Mouse (Mus musculus): ENCODE measurements at regions not wholly inside any gene's neighbourhood (a gene's known extent, or its start where the extent isn't known, plus 50 kb on each side); places are given as distances from the start of the nearest gene placed in this dataset.

- H3K9me3 ChIP-seq (ENCODE audit: control insufficient read depth, low read length): no peaks in the 10 kb centered on the region
- H3K9ac ChIP-seq (ENCODE audit: low read depth, low read length): no peak overlapping the region
- WGBS: 85% methylated on average over 7 of the region's 7 CpGs
- ATAC-seq (ENCODE audit: low read depth) (no peak), DNase-seq (ENCODE audit: low spot score) (no peak)
- H3K27me3 ChIP-seq (replicated peaks; ENCODE audit: control insufficient read depth, insufficient read depth, low read length): no peaks in the 10 kb centered on the region
- no peak overlapping the region for H3K4me2 ChIP-seq (ENCODE audit: low read depth, low read length)
- no peak overlapping the region for H3K4me3 ChIP-seq (ENCODE audit: low read depth, low read length)
- H3K36me3 ChIP-seq (ENCODE audit: control insufficient read depth, insufficient read depth, low read length): no peaks in the 10 kb centered on the region
- peaks cover 4% of the 10 kb centered on the region; the same call in 1 of the 2 replicates for H3K4me1 ChIP-seq (ENCODE audit: control insufficient read depth, insufficient read depth, low read length)
- H3K27ac ChIP-seq (replicated peaks; ENCODE audit: low read depth, low read length): no peak overlapping the region
Measured at GRCm38 (mm10) chr13:46350075-46350747, 68.0 kb upstream of the Rbm24 start.

GRCm38 (mm10) chr13:46355306-46355705 lies 62.9 kb upstream of the Rbm24 start:
- WGBS: 85% methylated on average over 3 of the region's 3 CpGs
- no peaks in the 10 kb centered on the region for H3K27me3 ChIP-seq (replicated peaks; ENCODE audit: control insufficient read depth, insufficient read depth, low read length)

GRCm38 (mm10) chr13:46355975-46356374 lies 62.3 kb upstream of the Rbm24 start:
- H3K9ac ChIP-seq (ENCODE audit: low read depth, low read length): no peak overlapping the region
- DNase-seq (ENCODE audit: low spot score) (no peak), ATAC-seq (ENCODE audit: low read depth) (no peak)
- no peak overlapping the region for H3K27ac ChIP-seq (replicated peaks; ENCODE audit: low read depth, low read length)
- no peak overlapping the region for H3K4me2 ChIP-seq (ENCODE audit: low read depth, low read length)
- H3K27me3 ChIP-seq (replicated peaks; ENCODE audit: control insufficient read depth, insufficient read depth, low read length): no peaks in the 10 kb centered on the region
- H3K4me3 ChIP-seq (ENCODE audit: low read depth, low read length): no peak overlapping the region
- 88% methylated on average over 1 of the region's 1 CpGs for WGBS
- H3K36me3 ChIP-seq (ENCODE audit: control insufficient read depth, insufficient read depth, low read length): no peaks in the 10 kb centered on the region
- no peaks in the 10 kb centered on the region for H3K9me3 ChIP-seq (ENCODE audit: control insufficient read depth, low read length)
- no peaks in the 10 kb centered on the region; the same call in 1 of the 2 replicates for H3K4me1 ChIP-seq (ENCODE audit: control insufficient read depth, insufficient read depth, low read length)

More at GRCm38 (mm10) chr13:46355306-46355705, 62.9 kb upstream of the Rbm24 start:
- H3K4me2 ChIP-seq (ENCODE audit: low read depth, low read length): no peak overlapping the region
- H3K4me1 ChIP-seq (ENCODE audit: control insufficient read depth, insufficient read depth, low read length): no peaks in the 10 kb centered on the region; the same call in 1 of the 2 replicates
- no peak overlapping the region for H3K27ac ChIP-seq (replicated peaks; ENCODE audit: low read depth, low read length)
- DNase-seq (ENCODE audit: low spot score): no peak
- H3K36me3 ChIP-seq (ENCODE audit: control insufficient read depth, insufficient read depth, low read length): no peaks in the 10 kb centered on the region
- ATAC-seq (ENCODE audit: low read depth): no peak
- no peak overlapping the region for H3K9ac ChIP-seq (ENCODE audit: low read depth, low read length)
- no peak overlapping the region for H3K4me3 ChIP-seq (ENCODE audit: low read depth, low read length)
- no peaks in the 10 kb centered on the region for H3K9me3 ChIP-seq (ENCODE audit: control insufficient read depth, low read length)

GRCm38 (mm10) chr13:46357037-46357436 lies 61.2 kb upstream of the Rbm24 start:
- H3K9ac ChIP-seq (ENCODE audit: low read depth, low read length): no peak overlapping the region
- no peaks in the 10 kb centered on the region for H3K9me3 ChIP-seq (ENCODE audit: control insufficient read depth, low read length)
- no peak overlapping the region for H3K27ac ChIP-seq (replicated peaks; ENCODE audit: low read depth, low read length)
- H3K27me3 ChIP-seq (replicated peaks; ENCODE audit: control insufficient read depth, insufficient read depth, low read length): no peaks in the 10 kb centered on the region
- H3K4me3 ChIP-seq (ENCODE audit: low read depth, low read length): no peak overlapping the region
- no peak for DNase-seq (ENCODE audit: low spot score)
- ATAC-seq (ENCODE audit: low read depth): no peak
- H3K4me2 ChIP-seq (ENCODE audit: low read depth, low read length): no peak overlapping the region
- no peaks in the 10 kb centered on the region; the same call in 1 of the 2 replicates for H3K4me1 ChIP-seq (ENCODE audit: control insufficient read depth, insufficient read depth, low read length)
- no peaks in the 10 kb centered on the region for H3K36me3 ChIP-seq (ENCODE audit: control insufficient read depth, insufficient read depth, low read length)
- 88% methylated on average over 9 of the region's 9 CpGs for WGBS

- Histone ChIP-seq H3K27me3 (replicated peaks; ENCODE audit: control insufficient read depth, insufficient read depth, low read length) (no peaks in the 10 kb centered on the region), H3K4me1 (ENCODE audit: control insufficient read depth, insufficient read depth, low read length) (no peaks in the 10 kb centered on the region; the same call in 1 of the 2 replicates), H3K4me3 (ENCODE audit: low read depth, low read length) (no peak overlapping the region), H3K4me2 (ENCODE audit: low read depth, low read length) (no peak overlapping the region), H3K36me3 (ENCODE audit: control insufficient read depth, insufficient read depth, low read length) (no peaks in the 10 kb centered on the region), H3K9me3 (ENCODE audit: control insufficient read depth, low read length) (no peaks in the 10 kb centered on the region), H3K27ac (replicated peaks; ENCODE audit: low read depth, low read length) (no peak overlapping the region), H3K9ac (ENCODE audit: low read depth, low read length) (no peak overlapping the region)
- DNase-seq (ENCODE audit: low spot score) (peak; percentile 31), ATAC-seq (ENCODE audit: low read depth) (no peak)
- 68% methylated on average over 12 of the region's 12 CpGs for WGBS
Measured at GRCm38 (mm10) chr13:46360495-46361120, 57.6 kb upstream of the Rbm24 start.

- ATAC-seq (ENCODE audit: low read depth) (no peak), DNase-seq (ENCODE audit: low spot score) (no peak)
- Histone ChIP-seq H3K27me3 (replicated peaks; ENCODE audit: control insufficient read depth, insufficient read depth, low read length) (no peaks in the 10 kb centered on the region), H3K4me1 (ENCODE audit: control insufficient read depth, insufficient read depth, low read length) (no peaks in the 10 kb centered on the region; the same call in 1 of the 2 replicates), H3K4me2 (ENCODE audit: low read depth, low read length) (no peak overlapping the region), H3K9me3 (ENCODE audit: control insufficient read depth, low read length) (no peaks in the 10 kb centered on the region), H3K36me3 (ENCODE audit: control insufficient read depth, insufficient read depth, low read length) (no peaks in the 10 kb centered on the region), H3K27ac (replicated peaks; ENCODE audit: low read depth, low read length) (no peak overlapping the region), H3K9ac (ENCODE audit: low read depth, low read length) (no peak overlapping the region), H3K4me3 (ENCODE audit: low read depth, low read length) (no peak overlapping the region)
- WGBS: 88% methylated on average over 13 of the region's 13 CpGs
Measured at GRCm38 (mm10) chr13:46363456-46364201, 54.6 kb upstream of the Rbm24 start.

GRCm38 (mm10) chr13:46364202-46364912 lies 53.9 kb upstream of the Rbm24 start:
- Histone ChIP-seq H3K36me3 (ENCODE audit: control insufficient read depth, insufficient read depth, low read length) (no peaks in the 10 kb centered on the region), H3K4me2 (ENCODE audit: low read depth, low read length) (no peak overlapping the region), H3K4me1 (ENCODE audit: control insufficient read depth, insufficient read depth, low read length) (no peaks in the 10 kb centered on the region; the same call in 1 of the 2 replicates), H3K4me3 (ENCODE audit: low read depth, low read length) (no peak overlapping the region), H3K9me3 (ENCODE audit: control insufficient read depth, low read length) (no peaks in the 10 kb centered on the region), H3K27me3 (replicated peaks; ENCODE audit: control insufficient read depth, insufficient read depth, low read length) (no peaks in the 10 kb centered on the region), H3K27ac (replicated peaks; ENCODE audit: low read depth, low read length) (no peak overlapping the region), H3K9ac (ENCODE audit: low read depth, low read length) (no peak overlapping the region)
- DNase-seq (ENCODE audit: low spot score): no peak
- WGBS: 79% methylated on average over 7 of the region's 7 CpGs
- ATAC-seq (ENCODE audit: low read depth): no peak

- no peak overlapping the region for H3K9ac ChIP-seq (ENCODE audit: low read depth, low read length)
- WGBS: 90% methylated on average over 2 of the region's 2 CpGs
- H3K4me2 ChIP-seq (ENCODE audit: low read depth, low read length): no peak overlapping the region
- no peaks in the 10 kb centered on the region for H3K36me3 ChIP-seq (ENCODE audit: control insufficient read depth, insufficient read depth, low read length)
- H3K4me1 ChIP-seq (ENCODE audit: control insufficient read depth, insufficient read depth, low read length): no peaks in the 10 kb centered on the region; the same call in 1 of the 2 replicates
- no peak for ATAC-seq (ENCODE audit: low read depth)
- H3K4me3 ChIP-seq (ENCODE audit: low read depth, low read length): no peak overlapping the region
- H3K27ac ChIP-seq (replicated peaks; ENCODE audit: low read depth, low read length): no peak overlapping the region
- no peaks in the 10 kb centered on the region for H3K27me3 ChIP-seq (replicated peaks; ENCODE audit: control insufficient read depth, insufficient read depth, low read length)
- DNase-seq (ENCODE audit: low spot score): no peak
- no peaks in the 10 kb centered on the region for H3K9me3 ChIP-seq (ENCODE audit: control insufficient read depth, low read length)
Measured at GRCm38 (mm10) chr13:46365292-46365691, 52.9 kb upstream of the Rbm24 start.
